Mouse (Mus musculus) bone marrow macrophage, adult 2 months (primary cell): ENCODE measurements at regions not wholly inside any gene's neighbourhood (a gene's known extent, or its start where the extent isn't known, plus 50 kb on each side); places are given as distances from the start of the nearest gene placed in this dataset.

Experiments
- CTCF ChIP-seq: IDR thresholded peaks from 2 replicates; pipeline ENCODE4 v1.5.1; 2012; ENCODE audit warnings: low read depth, mild to moderate bottlenecking, low read length, moderate library complexity
- POLR2A ChIP-seq: IDR thresholded peaks from 2 replicates; pipeline ENCODE4 v1.6.1; 2012; ENCODE audit warnings: mild to moderate bottlenecking, low read depth, low read length, borderline replicate concordance

GRCm38 (mm10) chr15:52536594-52536993 lies 1348.1 kb upstream of the Gm7489 start:
- TF ChIP-seq CTCF (no peak), POLR2A (no peak)
